Mouse (Mus musculus) ES-E14 (cell line): ENCODE data around the gene Lsm14a.

ENCODE experiments used
- CHD2 ChIP-seq: IDR thresholded peaks from 2 replicates; pipeline ENCODE4 v1.6.1; 2014; ENCODE audit warnings: mild to moderate bottlenecking, low read depth, low read length, inconsistent platforms
- HCFC1 ChIP-seq: IDR thresholded peaks from 2 replicates; pipeline ENCODE4 v1.6.1; 2012; ENCODE audit warnings: low read length, inconsistent platforms, borderline replicate concordance; ENCODE audit not compliant: insufficient read depth
- MAFK ChIP-seq: IDR thresholded peaks from 2 replicates; pipeline ENCODE4 v1.6.1; 2014; ENCODE audit warnings: mild to moderate bottlenecking, low read depth, low read length, inconsistent platforms; ENCODE audit not compliant: insufficient read depth
- ZC3H11A ChIP-seq: IDR thresholded peaks from 2 replicates; pipeline ENCODE4 v1.6.1; 2012; ENCODE audit warnings: low read depth, mild to moderate bottlenecking, inconsistent platforms, low read length, borderline replicate concordance
- ZNF384 ChIP-seq: IDR thresholded peaks from 2 replicates; pipeline ENCODE4 v1.6.1; 2012; ENCODE audit warnings: low read depth, low read length, inconsistent platforms

- no peak for TF ChIP-seq ZNF384
- TF ChIP-seq CHD2, result no peak
- TF ChIP-seq HCFC1, result no peak
- no peak for TF ChIP-seq MAFK
- TF ChIP-seq ZC3H11A, result no peak
Observed at GRCm38 (mm10) chr7:34319957-34320356, 73.2 kb downstream of the Lsm14a start.
